Mouse (Mus musculus): ENCODE measurements around the gene Ddrgk1. TPM values are rescaled to one million over a fixed set of nuclear protein-coding genes. Genes with fewer than 3 reads are reported as not detected.

The Ddrgk1 gene
- total RNA-seq, 2 experiments from 2014 or later: 57.9 to 71.9 TPM

Other genes with a start within 250 kb of the Ddrgk1 start
- 10 to 100 TPM; 87.1 to 98.7 TPM for gene Vps16, start 240.3 kb downstream of the Ddrgk1 start, total RNA-seq (2021)
- 10 to 100 TPM; 19.1 to 23.3 TPM for gene Pced1a, start 240.0 kb downstream of the Ddrgk1 start, total RNA-seq (2021)
- 100 to 1,000 TPM; 283 to 297 TPM for gene Ptpra, start 214.4 kb downstream of the Ddrgk1 start, total RNA-seq (2021)
- gene Mrps26, start 100.9 kb downstream of the Ddrgk1 start, total RNA-seq (2021): 10 to 100 TPM; 73.6 to 81.5 TPM
- gene Oxt, start 88.5 kb downstream of the Ddrgk1 start, total RNA-seq (2021): not detected
- gene Avp, start 82.1 kb downstream of the Ddrgk1 start, total RNA-seq (2021): not detected
- 1 to 10 TPM; 8.1 to 8.7 TPM for gene Fastkd5, start 34.6 kb downstream of the Ddrgk1 start, total RNA-seq (2021)
- 1 to 10 TPM; 7.4 to 8.2 TPM for gene Ubox5, start 34.6 kb downstream of the Ddrgk1 start, total RNA-seq (2021)
- gene Lzts3, start 21.9 kb downstream of the Ddrgk1 start, total RNA-seq (2021): 10 to 100 TPM; 43.9 to 50.5 TPM
- gene Itpa, start 3.0 kb upstream of the Ddrgk1 start, total RNA-seq (2021): 10 to 100 TPM; 39.5 to 43.4 TPM
- under 1 TPM; 0.21 to 0.38 TPM for gene Slc4a11, start 32.9 kb upstream of the Ddrgk1 start, total RNA-seq (2021)
- 10 to 100 TPM; 79.8 to 94.0 TPM for gene 4930402H24Rik, start 241.7 kb upstream of the Ddrgk1 start, total RNA-seq (2021)
- 100 to 1,000 TPM; 103 TPM for gene Atrn, start 241.8 kb upstream of the Ddrgk1 start, total RNA-seq (2021)